Mouse (Mus musculus) G1E-ER4 (cell line): ENCODE measurements around the gene Ccdc6. TPM values are rescaled to one million over a fixed set of nuclear protein-coding genes. Genes with fewer than 3 reads are reported as not detected.

Source experiments
- GATA1 ChIP-seq: IDR thresholded peaks from one replicate; pipeline ENCODE4 v1.8.0; 2012; ENCODE audit warnings: low read length, inconsistent platforms
- polyA plus RNA-seq: library from polyadenylated mRNA; stranded (reverse); fragments of >175 nt; gene quantifications from 2 replicates; pipeline ENCODE4 v1.2.3, GENCODE M21; 2012

Ccdc6 gene
- polyA plus RNA-seq, 1 experiment: 21.4 TPM

GRCm38 (mm10) chr10:70167625-70168024, 70.7 kb downstream of the Ccdc6 start:
- no peak for TF ChIP-seq GATA1

DNA sequence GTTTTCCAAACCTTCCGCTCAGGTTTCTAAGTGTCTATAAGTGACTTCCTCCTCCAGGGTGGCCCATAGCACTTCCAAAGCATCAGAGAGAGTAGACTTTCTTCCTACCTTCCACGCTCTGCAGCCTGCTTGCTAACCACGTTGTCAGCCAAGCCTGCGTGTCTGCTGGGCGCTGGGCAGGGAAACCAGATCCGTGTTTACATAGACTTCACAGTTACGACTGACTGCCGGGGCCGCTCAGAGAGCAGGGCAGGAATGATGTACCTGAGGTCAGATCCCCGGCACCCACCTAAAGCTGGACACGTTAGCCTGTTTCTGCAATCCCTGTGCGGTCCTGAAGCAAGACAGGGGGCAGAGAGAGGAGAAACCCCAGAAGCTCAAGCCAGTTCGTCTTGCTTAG, 71.5 kb downstream of the Ccdc6 start:
- no peak for TF ChIP-seq GATA1

DNA sequence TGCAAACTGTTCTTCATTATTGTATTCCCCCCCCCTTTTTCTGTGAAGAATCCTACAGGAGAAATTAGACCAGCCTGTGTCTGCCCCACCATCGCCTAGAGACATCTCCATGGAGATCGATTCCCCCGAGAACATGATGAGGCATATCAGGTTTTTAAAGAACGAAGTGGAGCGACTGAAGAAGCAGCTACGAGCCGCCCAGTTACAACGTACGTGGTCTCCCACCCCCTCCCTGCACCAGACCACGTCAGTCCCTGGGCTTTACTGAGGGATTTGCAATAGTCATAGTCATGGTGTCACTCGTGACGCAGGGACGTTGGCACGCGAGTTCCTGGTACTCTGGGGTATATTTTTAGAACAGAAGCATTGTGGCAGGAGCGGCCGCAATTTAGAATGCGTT, 72.1 kb downstream of the Ccdc6 start:
- TF ChIP-seq GATA1: no peak

- TF ChIP-seq GATA1: no peak
These were observed 76.4 kb downstream of the Ccdc6 start for GRCm38 (mm10) chr10:70173314-70173713.

DNA sequence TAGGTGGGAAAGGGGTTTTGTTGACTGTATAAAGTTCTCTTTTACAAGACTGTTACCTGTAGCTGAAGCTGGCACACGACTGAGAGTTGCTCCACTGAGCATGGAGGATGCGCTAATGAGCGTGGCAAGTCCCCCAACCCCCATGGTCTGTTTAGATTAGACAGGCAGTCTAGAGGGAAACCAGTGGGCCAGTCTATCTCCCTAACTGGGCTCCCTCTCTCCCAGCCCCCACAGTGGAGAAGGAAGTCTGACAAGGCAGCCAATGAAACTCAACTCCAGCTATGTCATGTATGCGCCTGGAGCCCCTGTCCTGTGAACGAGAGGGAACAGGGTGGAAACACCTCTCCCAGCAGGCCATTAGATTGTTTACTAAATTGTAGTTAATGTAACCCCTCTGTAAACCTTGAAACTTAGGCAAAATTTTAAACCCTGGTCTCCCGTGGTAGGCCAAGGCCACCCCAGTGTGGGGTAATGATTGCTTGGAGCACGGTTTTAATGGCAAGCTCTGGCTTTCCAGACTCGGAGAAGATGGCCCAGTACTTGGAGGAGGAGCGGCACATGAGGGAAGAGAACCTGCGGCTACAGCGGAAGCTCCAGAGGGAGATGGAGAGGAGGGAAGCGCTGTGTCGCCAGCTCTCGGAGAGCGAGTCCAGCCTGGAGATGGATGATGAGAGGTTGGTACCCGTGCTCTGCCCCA, 77.7 kb downstream of the Ccdc6 start:
- TF ChIP-seq GATA1: no peak

- TF ChIP-seq GATA1: no peak
These were observed 83.8 kb downstream of the Ccdc6 start for GRCm38 (mm10) chr10:70180727-70181126.

GRCm38 (mm10) chr10:70181279-70181972, 84.5 kb downstream of the Ccdc6 start:
- no peak for TF ChIP-seq GATA1

DNA sequence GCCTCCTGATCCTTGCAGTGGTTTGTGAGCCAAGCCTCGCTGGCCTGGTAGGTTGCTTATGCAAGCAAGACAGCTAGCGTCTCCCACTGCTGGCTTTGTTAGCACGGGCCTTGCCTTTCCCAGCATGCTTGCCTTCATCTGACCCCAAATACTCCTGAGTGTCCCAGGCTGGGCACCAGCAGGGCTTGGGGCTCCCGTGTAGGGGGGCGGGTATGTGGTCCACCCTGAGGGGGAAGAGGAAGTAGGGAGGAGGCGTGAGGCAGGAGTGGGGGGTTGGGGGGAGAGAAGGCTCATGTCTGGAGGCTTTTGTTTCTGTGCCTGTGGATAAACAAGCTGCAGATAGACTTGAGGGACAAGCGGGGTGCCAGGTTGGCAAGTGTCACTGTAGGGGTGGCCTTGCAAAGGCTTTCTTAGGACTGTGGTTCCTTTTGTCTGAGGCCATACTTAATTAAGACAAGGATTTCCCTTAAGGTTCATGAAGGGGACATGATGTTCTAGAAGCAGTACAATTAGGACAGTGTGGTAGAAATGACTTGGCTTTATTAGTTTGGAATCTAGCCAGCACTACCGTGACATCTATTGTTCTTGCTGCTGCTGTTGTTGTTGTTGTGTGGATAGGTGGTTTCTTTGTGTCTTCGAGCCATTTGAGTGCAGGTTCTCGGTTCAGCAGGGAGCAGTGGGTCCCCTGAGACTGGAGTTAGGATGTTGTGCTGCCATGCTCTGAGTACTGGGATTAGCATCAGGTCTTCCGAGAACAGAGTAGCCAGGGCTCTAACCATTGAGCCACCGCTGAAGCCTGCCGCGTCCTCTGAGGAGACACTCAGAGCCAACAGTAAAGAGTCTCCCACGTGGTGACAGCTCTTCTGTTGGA, 86.5 kb downstream of the Ccdc6 start:
- TF ChIP-seq GATA1: no peak

DNA sequence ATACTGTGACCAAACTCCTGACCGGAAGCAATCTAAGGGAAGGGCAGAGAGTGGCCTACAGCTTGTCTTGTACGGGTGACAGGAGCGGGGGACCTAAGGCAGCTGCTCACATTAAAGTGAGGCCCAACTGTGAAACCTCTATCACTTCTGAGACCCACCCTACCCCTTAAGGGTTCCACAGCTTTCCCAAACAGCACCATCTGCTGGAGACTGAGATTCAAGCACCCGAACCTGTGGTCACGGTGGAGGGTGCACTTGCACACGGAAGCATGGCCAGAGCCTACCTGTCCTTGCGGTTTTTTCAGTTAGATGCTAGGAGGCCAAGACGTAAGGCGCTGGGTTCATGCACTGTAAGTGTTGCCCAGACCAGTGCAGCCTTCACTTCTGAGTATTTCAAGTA, 89.2 kb downstream of the Ccdc6 start:
- no peak for TF ChIP-seq GATA1

DNA sequence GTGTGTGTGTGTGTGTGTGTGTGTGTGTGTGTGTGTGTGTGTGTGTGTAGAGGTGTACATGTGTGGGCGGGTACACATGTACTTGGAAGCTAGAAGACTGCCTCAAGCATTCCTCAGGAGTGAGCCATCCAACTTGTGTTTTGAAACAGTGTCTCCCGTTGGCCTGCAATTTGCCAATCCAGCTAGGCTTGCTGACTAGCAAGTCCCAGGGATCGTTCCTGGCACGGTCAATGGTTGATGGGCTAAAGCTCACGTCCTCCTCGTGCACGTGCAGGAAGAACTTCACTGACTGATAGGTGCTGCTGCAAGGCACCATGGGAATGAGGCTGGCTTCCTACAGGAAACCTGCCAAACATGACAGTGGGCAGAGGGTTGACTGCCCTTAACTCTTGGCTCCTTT, 89.7 kb downstream of the Ccdc6 start:
- no peak for TF ChIP-seq GATA1

GRCm38 (mm10) chr10:70189864-70190263, 92.9 kb downstream of the Ccdc6 start:
- TF ChIP-seq GATA1: no peak

DNA sequence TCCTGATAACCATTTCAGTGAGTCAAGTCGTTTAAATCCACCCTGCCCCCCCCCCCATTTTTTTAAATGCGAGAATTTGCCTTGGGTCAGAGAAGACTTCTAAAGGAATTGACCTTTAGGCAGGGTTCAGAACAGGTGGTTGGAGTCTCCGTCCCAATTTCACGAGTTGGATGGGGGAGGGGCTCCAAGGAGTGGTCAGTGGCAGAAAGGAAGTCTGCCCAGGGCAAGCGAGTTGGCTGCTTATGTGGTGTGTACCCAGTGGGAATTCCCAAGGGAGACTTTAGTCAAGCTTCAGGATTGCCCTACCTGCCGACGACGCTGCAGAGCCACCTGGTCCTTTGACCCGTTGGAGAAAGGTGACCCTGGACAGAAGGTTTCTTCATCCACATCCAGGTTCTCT, 97.4 kb downstream of the Ccdc6 start:
- TF ChIP-seq GATA1: no peak

- no peak for TF ChIP-seq GATA1
These were observed 98.4 kb downstream of the Ccdc6 start for GRCm38 (mm10) chr10:70195279-70195678.

- no peak for TF ChIP-seq GATA1
These were observed 98.9 kb downstream of the Ccdc6 start for GRCm38 (mm10) chr10:70195786-70196185.

- TF ChIP-seq GATA1: no peak
These were observed 99.7 kb downstream of the Ccdc6 start for GRCm38 (mm10) chr10:70196666-70197065.

DNA sequence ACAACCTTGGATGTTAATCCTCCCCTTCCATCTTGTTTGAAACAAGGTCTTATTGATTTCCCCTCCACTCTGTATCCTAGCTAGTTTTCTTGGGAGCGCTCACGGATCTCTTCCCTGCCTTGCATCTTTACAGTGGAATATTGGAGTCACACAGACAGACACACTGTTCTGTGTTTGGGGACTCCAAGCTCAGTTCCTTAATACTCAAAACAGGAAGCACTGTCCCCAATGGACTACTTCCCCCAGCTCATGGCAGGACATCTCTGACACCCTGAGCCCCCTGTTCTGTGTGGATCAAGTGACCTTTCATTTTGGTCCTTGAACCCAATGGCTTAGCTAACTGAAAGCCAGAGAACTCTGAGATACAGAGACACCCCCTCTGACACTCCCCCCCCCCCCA, 100.7 kb downstream of the Ccdc6 start:
- TF ChIP-seq GATA1: no peak
